Mouse (Mus musculus) spleen, adult 18-20 months (tissue): ENCODE results near the gene Selenbp1.

ENCODE experiments used
- DNase-seq, 2 experiments: peaks; one replicate each; pipeline ENCODE4 v3.0.0; 2022; ENCODE audit warnings: mixed read lengths in 2 of 2

Gene Selenbp1

DNA sequence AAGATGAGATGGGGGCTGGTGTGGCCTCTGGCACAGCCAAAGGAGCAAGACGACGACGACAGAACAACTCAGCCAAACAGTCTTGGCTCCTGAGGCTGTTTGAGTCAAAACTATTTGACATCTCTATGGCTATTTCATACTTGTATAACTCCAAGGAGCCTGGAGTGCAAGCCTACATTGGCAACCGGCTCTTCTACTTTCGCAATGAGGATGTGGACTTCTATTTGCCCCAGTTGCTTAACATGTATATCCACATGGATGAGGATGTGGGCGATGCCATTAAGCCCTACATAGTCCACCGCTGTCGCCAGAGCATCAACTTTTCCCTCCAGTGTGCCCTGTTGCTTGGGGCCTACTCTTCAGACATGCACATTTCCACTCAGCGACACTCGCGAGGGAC is 51.5 kb downstream of the Selenbp1 start:
- DNase-seq, result no peak

DNA sequence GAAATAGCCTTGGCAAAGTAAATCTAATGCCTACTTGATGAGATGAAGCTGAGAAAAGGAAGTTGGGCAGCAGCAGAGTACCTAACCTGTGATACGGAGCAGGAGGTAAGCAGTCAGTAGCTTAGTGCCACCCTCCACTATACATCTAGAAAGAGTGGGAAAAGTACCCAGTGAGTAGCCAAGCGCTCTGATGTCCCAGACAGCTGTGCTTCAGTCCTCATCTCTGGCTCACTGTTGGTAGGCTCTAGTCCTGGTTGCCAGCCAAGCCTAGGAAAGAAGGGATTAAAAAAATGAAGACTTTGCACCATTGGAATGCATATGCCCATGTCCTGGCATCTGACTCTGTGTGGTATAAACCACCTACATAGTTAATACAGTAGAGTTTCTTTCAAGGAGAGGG is 52.7 kb downstream of the Selenbp1 start:
- DNase-seq, result no peak

- no peak for DNase-seq
Observed at GRCm38 (mm10) chr3:94987578-94987977, 54.7 kb downstream of the Selenbp1 start.

DNA sequence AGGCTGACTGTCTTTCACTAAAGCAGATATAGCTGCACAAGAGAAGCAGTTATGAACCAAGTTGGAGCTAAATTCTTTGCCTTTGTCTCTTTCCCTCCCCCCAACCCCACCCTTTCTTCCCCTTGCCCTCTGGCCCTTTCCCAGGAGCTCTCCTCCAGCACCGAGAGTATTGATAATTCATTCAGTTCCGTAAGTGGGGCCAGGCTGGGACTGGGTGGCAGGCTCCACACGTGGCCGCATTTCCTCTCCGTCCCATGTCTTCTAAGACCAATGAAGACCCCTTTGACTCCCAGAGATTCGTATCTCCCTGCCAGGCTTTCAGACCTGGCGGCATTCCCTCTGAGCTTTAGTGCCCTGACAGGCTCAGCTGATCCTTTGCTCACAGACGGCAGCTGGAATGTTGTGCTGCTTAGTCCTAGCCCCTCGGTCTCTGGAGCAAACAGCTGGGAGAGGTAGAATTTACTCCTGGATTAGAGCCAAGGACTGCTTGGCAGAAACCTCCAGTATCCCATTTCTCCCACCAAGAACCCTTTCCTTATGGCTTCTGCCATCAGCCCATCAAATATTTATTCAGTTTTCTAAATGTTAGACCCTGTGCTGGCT is 56.4 kb downstream of the Selenbp1 start:
- no peak for DNase-seq
